Mouse (Mus musculus): ENCODE measurements around the gene Cd320.
"Not testable (repeated sequence)": the region's sequence is repeated elsewhere in the genome, so short reads cannot be mapped to it uniquely, and the experiment has no call there.

Cd320 gene

GRCm38 (mm10) chr17:33842966-33843795 is at the start of gene Cd320:
Gene Cd320, plus strand, starts transcription at chr17:33843091.
- DNase-seq, result peak; percentile 96

GRCm38 (mm10) chr17:33798306-33798705 is 44.6 kb upstream of the Cd320 start:
- DNase-seq, result no peak

DNA sequence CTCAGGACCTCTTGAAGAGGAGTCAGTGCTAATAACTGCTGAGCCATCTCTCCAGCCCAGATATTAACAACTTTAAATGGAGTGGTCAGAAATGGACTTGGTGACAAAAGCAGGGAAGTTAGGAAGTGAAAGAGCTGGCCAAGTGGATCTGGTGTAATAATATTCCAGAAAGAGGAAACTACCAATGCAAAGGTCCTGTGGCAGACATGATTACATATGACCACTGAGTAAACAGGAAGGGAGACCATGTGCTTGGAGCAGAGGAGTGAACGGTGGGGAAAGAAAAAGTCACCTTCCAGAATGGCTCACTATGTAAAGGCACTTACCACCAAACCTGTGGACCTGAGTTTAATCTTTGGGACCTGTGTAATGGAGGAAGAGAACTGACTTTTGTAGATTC is 43.6 kb upstream of the Cd320 start:
- DNase-seq, result no peak

DNA sequence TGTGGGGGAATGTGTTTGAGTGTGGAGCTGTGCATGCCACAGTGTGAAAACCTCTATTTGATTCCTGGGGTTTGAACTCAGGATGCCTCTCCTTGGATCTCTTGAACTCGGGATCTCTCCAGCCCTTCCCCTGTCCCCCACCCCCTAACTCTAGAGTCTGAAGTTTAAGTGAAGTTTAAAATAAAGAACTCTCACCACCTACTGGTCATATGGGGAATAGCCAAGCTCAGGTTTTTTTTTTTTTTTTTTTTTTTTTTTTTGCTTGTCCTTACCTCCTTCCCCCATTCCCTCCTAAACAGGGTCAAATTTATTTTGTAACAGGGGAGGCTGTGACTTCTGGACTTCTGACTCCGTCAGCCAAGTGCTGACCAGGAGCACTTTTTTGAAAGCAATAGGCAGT is 40.7 kb upstream of the Cd320 start:
- peak; percentile 67 for DNase-seq

DNA sequence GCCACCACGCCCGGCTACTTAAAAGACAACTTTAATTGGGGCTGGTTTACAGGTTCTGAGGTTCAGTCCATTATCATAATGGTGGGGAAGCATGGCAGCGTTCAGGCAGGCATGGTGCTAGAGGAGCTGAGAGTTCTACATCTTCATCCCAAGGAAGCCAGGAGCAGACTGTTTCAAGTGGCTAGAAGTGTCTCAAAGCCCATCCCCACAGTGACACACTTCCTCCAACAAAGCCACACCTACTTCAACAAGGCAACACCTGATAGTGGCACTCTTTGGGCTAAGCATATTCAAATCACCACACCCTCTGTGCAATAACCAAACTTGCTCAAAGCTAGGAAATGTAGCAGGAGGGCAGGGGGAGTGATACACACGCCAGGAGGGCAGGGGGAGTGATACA is 38.7 kb upstream of the Cd320 start:
- no peak for DNase-seq

DNA sequence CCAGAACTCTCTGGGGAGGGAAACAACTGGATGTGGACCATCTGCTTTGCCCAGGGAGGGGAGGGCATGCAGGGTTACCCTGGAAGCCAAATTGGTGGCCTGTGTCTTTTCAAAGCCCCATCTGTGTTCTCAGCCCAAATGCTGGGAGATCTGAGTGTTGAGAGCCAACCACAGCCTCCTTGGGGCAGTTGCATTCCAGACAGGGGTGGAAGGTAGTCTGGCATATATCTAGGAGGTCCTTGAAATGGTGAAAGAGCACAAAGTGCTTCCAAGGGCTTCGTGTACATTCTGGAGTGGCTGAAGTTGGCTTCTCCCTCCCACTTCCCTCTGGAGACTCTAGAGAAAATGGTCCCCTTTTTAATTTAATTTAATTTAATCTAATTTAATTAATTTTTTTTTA is 38.1 kb upstream of the Cd320 start:
- no peak for DNase-seq

DNA sequence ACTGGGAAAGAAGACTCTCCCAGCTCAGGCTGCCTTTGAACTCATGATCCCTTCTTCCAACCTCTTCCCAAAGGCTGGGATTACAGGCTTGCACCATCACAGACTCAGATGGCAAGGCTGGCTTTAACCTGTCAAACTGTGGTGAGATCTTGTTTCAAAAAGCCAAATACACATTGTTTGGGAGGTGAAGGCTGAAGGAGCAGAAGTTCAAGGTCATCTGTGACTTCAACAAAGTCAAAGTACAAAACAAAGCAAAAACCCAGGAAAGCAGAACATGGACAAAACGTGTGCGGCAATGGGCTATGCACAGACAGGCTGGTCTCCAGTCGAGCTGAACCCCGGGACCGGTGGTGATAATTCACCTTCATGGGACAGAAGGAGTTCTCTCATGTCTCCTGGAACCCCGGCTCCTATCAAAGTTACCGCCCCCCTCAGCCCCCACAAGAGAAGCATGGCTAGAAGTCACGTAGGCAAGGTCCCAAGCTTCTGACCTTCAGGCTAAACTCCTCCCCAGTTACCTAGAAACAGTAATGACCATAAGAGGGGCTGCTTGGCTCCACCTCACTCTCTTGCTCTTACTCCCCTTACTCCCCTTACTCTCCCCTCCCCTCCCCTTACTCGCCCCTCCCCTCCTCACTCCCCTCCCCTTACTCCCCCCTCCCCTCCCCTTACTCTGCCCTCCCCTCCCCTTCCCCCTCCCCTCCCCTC is 35.6 kb upstream of the Cd320 start:
- no peak for DNase-seq

DNA sequence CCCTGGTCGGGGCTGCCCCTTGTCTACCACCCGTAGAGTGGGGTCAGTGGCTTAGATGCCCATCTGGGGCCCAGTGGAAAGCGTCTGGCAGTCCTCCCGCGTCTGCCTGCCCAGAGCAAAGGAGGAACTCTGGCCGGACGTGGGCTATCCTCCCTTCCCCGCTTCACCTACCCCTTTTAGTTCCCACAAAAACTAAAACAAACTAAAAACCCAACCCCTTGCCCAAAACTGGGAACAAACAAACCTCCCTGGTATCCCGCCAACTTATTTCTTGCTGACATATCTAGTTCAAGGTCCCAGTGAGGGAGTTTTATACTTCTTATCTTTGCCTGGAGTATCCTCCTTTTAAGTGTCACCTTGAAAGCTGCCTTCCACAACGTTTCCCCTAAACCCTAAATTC is 34.7 kb upstream of the Cd320 start:
- DNase-seq, result no peak

DNA sequence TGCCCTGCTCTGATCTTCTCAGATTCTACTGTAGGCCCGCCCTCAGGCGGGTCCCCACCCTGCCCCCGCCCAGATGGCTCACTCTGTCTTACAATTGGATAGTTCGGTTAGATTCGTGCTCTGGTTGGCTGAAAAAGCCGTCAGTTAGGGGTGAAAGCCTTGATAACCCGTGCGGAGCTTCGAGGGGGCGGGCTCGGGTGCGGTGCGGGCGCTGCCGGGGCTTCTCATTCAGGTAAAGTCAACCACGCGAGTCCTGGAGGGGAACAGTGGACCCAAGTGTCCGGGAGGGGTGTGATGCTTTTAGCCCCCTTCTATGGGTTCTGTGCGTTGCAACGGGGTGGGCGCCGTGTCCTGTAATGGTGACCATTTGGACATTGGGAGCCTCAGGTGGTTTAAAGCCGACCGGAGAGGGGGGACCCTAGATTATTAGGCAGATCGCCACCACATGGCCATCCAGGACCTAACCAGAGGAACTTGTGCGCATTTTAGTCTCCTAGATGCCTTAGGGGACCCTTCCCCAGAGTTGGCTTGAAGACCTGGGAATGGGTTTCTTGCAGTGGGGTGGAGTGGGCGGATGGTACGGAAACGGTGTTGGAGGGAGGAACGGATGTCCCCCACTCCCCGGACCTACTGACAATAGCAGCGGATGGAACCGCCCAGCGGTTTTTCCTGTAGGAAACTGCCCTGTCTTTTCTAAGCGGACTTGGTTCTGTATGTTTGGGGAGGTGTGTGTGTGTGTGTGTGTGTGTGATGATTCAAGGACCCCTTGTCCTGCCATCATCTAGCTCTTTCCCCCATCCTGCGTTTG is 32.4 kb upstream of the Cd320 start, which contains the start of gene Kank3:
Gene Kank3 (plus strand): TSS at position 186 of the 808 bp plus-strand sequence.
- peak; percentile 97 for DNase-seq

DNA sequence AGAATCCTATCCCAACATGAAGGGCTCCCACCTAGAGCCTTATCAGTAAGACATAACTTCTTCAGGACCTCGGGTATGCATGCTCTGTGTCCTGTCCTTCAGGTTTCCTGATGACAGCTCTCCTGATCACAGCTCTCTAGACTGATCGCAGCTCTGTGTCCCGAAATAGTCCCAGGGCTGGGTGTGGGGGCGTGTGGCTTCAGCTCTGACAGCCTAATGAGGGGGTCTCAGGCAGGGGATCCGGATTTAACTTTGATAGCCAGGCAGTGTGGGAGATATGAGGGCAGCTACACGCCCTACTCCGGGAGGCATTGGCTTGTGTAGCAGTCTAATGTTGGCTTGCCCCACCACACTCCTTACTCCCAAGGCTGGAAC is 31.8 kb upstream of the Cd320 start:
- no peak for DNase-seq

GRCm38 (mm10) chr17:33812475-33812874 is 30.4 kb upstream of the Cd320 start:
- DNase-seq, result no peak

DNA sequence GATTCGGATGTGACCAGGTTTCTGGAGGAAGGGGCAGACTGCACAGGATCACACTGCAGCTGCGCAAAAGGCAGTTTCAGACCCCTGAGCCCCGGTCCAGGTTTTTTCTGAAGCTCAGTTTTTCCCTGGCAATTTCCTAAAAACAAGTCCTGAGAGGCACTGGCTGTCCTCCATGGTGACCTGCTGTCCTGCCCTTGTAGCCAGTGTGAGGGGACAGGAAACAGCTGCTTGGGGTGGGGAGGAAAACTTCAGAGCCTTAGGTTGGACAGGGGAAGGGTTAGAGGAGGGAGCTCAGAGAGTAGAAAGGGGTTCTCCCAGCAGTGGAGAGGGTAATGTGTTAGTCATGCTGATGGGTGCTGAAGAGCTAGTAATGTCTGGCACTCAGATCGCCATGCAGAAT is 29.9 kb upstream of the Cd320 start:
- no peak for DNase-seq

- no peak for DNase-seq
These were observed 27.5 kb upstream of the Cd320 start for GRCm38 (mm10) chr17:33815399-33815798.

DNA sequence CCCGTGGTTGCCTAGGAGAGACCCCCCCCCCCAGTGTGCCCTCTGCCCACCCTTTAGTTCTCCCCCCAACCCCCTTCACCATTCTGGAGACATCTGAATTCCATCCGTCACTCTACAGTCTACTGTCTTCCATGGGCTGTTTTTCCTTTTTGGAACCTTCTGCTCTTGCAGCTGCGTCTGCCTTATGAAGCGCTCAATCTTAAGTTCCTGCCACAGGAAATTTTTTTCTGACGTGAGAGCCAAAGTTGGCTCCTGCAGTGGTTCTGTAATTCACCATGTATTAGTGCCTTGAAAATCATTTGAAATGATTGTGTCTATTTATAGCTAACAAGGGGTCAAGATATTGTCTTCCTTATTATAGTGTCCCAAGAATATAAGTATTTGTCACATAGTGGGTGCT is 26.3 kb upstream of the Cd320 start:
- DNase-seq, result no peak

- peak; percentile 98 for DNase-seq
These were observed 25.5 kb upstream of the Cd320 start for GRCm38 (mm10) chr17:33817184-33817968.

DNA sequence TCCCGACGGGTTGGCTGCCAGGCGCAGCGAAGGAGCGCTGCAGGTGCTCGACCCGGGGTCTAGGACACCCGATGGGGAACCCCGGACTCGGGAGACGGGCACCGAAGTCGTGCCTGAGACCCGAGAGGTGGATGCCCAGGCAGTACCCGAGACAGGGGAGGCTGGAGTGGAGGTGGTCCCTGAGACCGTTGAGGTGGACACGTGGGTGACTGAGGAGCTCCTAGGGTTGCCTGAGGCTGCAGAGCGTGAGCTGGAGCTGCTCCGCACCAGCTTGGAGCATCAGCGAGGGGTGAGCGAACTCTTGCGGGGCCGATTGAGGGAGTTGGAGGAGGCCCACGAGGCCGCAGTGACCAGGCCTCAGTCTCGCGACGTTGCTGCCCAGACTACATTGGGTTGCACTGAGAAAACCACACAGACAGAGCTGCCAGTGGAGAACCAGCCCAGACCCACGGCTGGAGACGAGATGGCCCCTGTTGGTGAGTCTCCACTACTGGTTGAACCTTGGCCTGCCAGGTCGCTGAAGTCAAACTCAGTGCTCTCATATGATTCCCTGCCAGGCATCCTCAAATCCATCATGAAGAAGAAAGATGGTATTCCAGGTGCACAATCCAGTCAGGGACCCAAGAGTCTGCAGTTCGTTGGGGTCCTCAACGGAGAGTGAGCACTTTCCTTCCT is 24.8 kb upstream of the Cd320 start:
- no peak for DNase-seq

- DNase-seq, result no peak
These were observed 20.4 kb upstream of the Cd320 start for GRCm38 (mm10) chr17:33822436-33822959.

DNA sequence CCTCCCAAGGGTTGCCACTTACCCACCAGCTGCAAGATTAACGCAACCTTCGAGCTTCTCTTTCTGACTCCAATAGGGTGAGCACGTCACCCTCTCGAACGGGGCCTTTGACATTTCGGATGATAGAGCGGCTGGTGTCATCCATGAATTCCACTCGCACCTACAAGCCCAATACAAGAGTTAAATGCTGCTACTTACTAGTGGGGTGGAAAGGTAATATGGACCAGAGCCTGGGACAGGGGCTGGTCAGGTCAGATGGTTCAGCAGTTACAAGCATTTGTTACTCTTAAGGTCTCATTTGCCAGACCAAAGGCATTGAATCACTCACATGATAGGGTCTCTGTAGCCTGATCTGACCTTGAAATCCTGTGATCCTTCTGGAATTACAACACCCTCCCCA is 19.7 kb upstream of the Cd320 start:
- not testable (repeated sequence) for DNase-seq

DNA sequence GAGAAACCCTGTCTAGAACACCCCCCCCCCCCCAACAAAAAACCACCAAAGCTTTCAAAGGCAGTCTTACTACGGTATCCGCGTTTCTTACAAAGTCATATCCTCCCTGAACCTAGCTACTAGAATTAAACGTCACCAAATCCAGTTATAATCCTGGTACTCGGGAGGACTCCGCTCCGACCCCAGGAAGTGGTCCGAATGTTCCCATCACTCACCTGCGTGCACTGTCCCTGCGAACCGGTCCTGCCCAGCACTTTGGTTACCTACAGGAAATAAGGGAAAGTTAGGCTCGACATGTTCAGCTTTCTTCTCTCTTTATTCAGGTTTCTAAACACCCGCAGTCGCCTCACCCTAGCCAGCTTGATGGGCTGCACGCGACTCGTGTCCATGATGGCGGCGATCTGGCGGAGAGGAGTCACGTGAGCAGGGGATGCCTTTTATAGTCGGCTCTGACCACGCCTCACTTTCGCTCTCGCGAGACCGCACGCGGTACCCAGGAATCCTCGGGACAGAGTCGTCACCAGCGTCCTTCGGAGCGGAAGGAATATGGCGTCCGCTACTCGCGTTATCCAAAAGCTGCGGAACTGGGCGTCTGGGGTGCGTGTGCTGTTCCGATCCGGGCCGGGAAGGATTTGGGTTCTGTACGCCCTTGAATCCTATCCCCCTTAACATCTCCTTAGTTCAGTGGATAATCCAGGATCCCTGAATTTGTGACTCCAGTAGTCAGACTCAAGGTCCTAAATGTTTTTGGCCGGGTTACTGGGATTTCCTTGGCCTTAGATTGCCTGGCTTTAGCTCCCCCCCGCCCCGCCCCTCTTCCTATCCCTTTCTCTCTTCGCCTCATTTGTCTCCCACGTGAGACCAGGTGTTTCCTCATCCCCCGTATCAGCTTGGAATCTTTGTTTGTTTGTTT is 18.6 kb upstream of the Cd320 start, which contains the start of the genes Rps28 and Ndufa7:
Gene Rps28 (minus strand): TSS at position 479 of the 913 bp plus-strand sequence.
Gene Ndufa7 (plus strand): TSS at position 489 of the 913 bp plus-strand sequence.
- peak; percentile 98 for DNase-seq

- not testable (repeated sequence) for DNase-seq
These were observed 17.9 kb upstream of the Cd320 start for GRCm38 (mm10) chr17:33824997-33825330.

DNA sequence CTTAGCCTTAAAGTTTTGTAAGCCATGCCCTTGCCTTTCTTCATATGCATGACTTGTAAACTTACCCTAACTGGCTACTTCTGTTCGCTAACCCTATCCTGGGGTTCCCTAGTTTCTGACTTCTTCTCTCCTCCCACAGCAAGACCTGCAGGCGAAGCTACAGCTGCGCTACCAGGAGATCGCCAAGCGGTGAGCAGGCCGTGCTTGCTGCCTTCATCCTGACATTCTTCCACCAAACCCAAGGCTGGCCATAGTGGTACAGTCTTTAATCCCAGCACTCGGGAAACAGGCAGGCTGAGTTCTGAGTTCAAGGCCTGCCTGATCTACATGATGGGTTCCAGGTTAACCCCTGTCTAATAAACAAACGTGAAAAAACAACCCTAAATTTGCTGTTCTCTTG is 17.4 kb upstream of the Cd320 start:
- DNase-seq, result no peak

Data from retina, postnatal 1 day (tissue).